Mouse (Mus musculus) kidney, embryonic 15.5 days (tissue): ENCODE data around the gene Cfap97d2. TPM values are rescaled to one million over a fixed set of nuclear protein-coding genes. Genes with fewer than 3 reads are reported as not detected.

ENCODE experiments used
- ATAC-seq: fragments of 200-750 bp; cut with Nextera tagmentation; replicated peaks from 2 replicates; pipeline ENCODE4 v1.8.0; 2017; ENCODE audit warnings: moderate TSS enrichment; ENCODE audit not compliant: low FRiP score
- H3K27ac ChIP-seq: fragments of 300-500 bp; sonication (generic); 2 replicates; pipeline ENCODE4 v1.5.1; 2015; ENCODE audit warnings: mild to moderate bottlenecking, inconsistent platforms
- H3K27me3 ChIP-seq: fragments of 300-500 bp; sonication (generic); 2 replicates; pipeline ENCODE4 v1.6.1; 2015; ENCODE audit warnings: inconsistent platforms
- H3K36me3 ChIP-seq: fragments of 300-500 bp; sonication (generic); 2 replicates; pipeline ENCODE4 v1.6.1; 2015; ENCODE audit warnings: inconsistent platforms
- H3K4me1 ChIP-seq: fragments of 300-500 bp; sonication (generic); 2 replicates; pipeline ENCODE4 v1.6.1; 2015; ENCODE audit warnings: inconsistent platforms
- H3K4me2 ChIP-seq: fragments of 300-500 bp; sonication (generic); 2 replicates; pipeline ENCODE4 v1.6.1; 2015; ENCODE audit warnings: moderate library complexity, mild to moderate bottlenecking, inconsistent platforms
- H3K4me3 ChIP-seq: fragments of 300-500 bp; sonication (generic); replicated peaks from 2 replicates; pipeline ENCODE4 v1.5.1; 2015; ENCODE audit warnings: mild to moderate bottlenecking, inconsistent platforms
- H3K9ac ChIP-seq: fragments of 300-500 bp; sonication (generic); 2 replicates; pipeline ENCODE4 v1.6.1; 2015; ENCODE audit warnings: mild to moderate bottlenecking, inconsistent platforms
- H3K9me3 ChIP-seq: fragments of 300-500 bp; sonication (generic); replicated peaks from 2 replicates; pipeline ENCODE4 v1.6.1; 2016; ENCODE audit warnings: inconsistent platforms
- WGBS: fragments of 180-500 bp; shearing (Covaris S2); methylation state at CpG from one replicate; pipeline ENCODE4 v1.1.7; 2015; ENCODE audit warnings: mixed read lengths; 5-methylcytosine and 5-hydroxymethylcytosine counted together
- polyA plus RNA-seq: library from polyadenylated mRNA; unstranded; fragments of >200 nt; fragmentation: Nextera tagmentation; extraction: Ambion mirVana; gene quantifications from 2 replicates; pipeline ENCODE4 v1.2.1, GENCODE M21; 2015

Cfap97d2 gene
- polyA plus RNA-seq, 1 experiment from 2014 or later = not detected

GRCm38 (mm10) chr8:13756982-13757804 lies 51.5 kb downstream of the Cfap97d2 start, which contains the start of gene Cdc16:
Cdc16 (plus strand) TSS chr8:13757676.
- H3K27ac ChIP-seq = peak within 1 kb of the TSS; percentile 93
- peak; percentile 96 for ATAC-seq
- peaks cover 18% of the 10 kb centered on the region for H3K36me3 ChIP-seq
- no peaks in the 10 kb centered on the region for H3K27me3 ChIP-seq
- 7% methylated on average over 40 of the region's 40 CpGs for WGBS
- no peaks in the 10 kb centered on the region for H3K9me3 ChIP-seq
- H3K4me3 ChIP-seq = peak within 1 kb of the TSS; percentile 99
- H3K4me1 ChIP-seq = peaks cover 19% of the 10 kb centered on the region
- peak within 1 kb of the TSS; percentile 82 for H3K4me2 ChIP-seq
- peak within 1 kb of the TSS; percentile 96 for H3K9ac ChIP-seq

- Histone ChIP-seq H3K4me3 (peak overlapping the region; percentile 99), H3K27me3 (no peaks in the 10 kb centered on the region), H3K4me2 (peak overlapping the region; percentile 82), H3K4me1 (peaks cover 19% of the 10 kb centered on the region), H3K9ac (peak overlapping the region; percentile 96), H3K9me3 (no peaks in the 10 kb centered on the region), H3K36me3 (peaks cover 27% of the 10 kb centered on the region), H3K27ac (peak overlapping the region; percentile 93)
- WGBS = 1% methylated on average over 38 of the region's 38 CpGs
- peak; percentile 78 for ATAC-seq
These were observed 52.4 kb downstream of the Cfap97d2 start for GRCm38 (mm10) chr8:13757805-13758727.

GRCm38 (mm10) chr8:13769206-13769605 lies 63.5 kb downstream of the Cfap97d2 start:
- Histone ChIP-seq H3K9ac (no peak overlapping the region), H3K36me3 (peaks cover 94% of the 10 kb centered on the region), H3K27me3 (no peaks in the 10 kb centered on the region), H3K4me2 (no peak overlapping the region), H3K4me3 (no peak overlapping the region), H3K27ac (no peak overlapping the region), H3K4me1 (no peaks in the 10 kb centered on the region), H3K9me3 (no peaks in the 10 kb centered on the region)
- 86% methylated on average over 11 of the region's 11 CpGs for WGBS
- ATAC-seq = no peak

GRCm38 (mm10) chr8:13780536-13780935 lies 74.8 kb downstream of the Cfap97d2 start:
- Histone ChIP-seq H3K9me3 (no peaks in the 10 kb centered on the region), H3K27ac (no peak overlapping the region), H3K4me3 (no peak overlapping the region), H3K9ac (no peak overlapping the region), H3K4me1 (peaks cover 11% of the 10 kb centered on the region), H3K27me3 (no peaks in the 10 kb centered on the region), H3K36me3 (peaks cover 67% of the 10 kb centered on the region), H3K4me2 (no peak overlapping the region)
- WGBS = 82% methylated on average over 3 of the region's 3 CpGs
- no peak for ATAC-seq

- H3K4me2 ChIP-seq = peak within 1 kb of the TSS; percentile 89
- peaks cover 21% of the 10 kb centered on the region for H3K4me1 ChIP-seq
- H3K9me3 ChIP-seq = no peaks in the 10 kb centered on the region
- ATAC-seq = peak; percentile 96
- H3K9ac ChIP-seq = peak within 1 kb of the TSS; percentile 89
- H3K27me3 ChIP-seq = no peaks in the 10 kb centered on the region
- WGBS = under 1% methylated on average over 47 of the region's 47 CpGs
- peak within 1 kb of the TSS; percentile 98 for H3K27ac ChIP-seq
- peaks cover 44% of the 10 kb centered on the region for H3K36me3 ChIP-seq
- peak within 1 kb of the TSS; percentile 87 for H3K4me3 ChIP-seq
These were observed 79.6 kb downstream of the Cfap97d2 start, which contains the start of gene Upf3a for GRCm38 (mm10) chr8:13785250-13785763. Upf3a (plus strand) TSS chr8:13785615.

- under 1% methylated on average over 47 of the region's 47 CpGs for WGBS
These were observed 80.1 kb downstream of the Cfap97d2 start for GRCm38 (mm10) chr8:13785764-13786299.

GRCm38 (mm10) chr8:13789606-13790005 lies 83.9 kb downstream of the Cfap97d2 start:
- Histone ChIP-seq H3K27ac (no peak overlapping the region), H3K9ac (no peak overlapping the region), H3K4me3 (no peak overlapping the region), H3K4me1 (peaks cover 15% of the 10 kb centered on the region), H3K9me3 (no peaks in the 10 kb centered on the region), H3K4me2 (no peak overlapping the region), H3K36me3 (peaks cover 49% of the 10 kb centered on the region), H3K27me3 (no peaks in the 10 kb centered on the region)
- no peak for ATAC-seq
- WGBS = 93% methylated on average over 8 of the region's 8 CpGs

More at GRCm38 (mm10) chr8:13785764-13786299, 80.1 kb downstream of the Cfap97d2 start:
- peaks cover 40% of the 10 kb centered on the region for H3K36me3 ChIP-seq
- H3K27ac ChIP-seq = peak overlapping the region; percentile 98
- peak overlapping the region; percentile 87 for H3K4me3 ChIP-seq
- H3K9me3 ChIP-seq = no peaks in the 10 kb centered on the region
- no peaks in the 10 kb centered on the region for H3K27me3 ChIP-seq
- ATAC-seq = peak; percentile 96
- peaks cover 21% of the 10 kb centered on the region for H3K4me1 ChIP-seq
- H3K9ac ChIP-seq = peak overlapping the region; percentile 89
- H3K4me2 ChIP-seq = peak overlapping the region; percentile 89

Other genes starting within 250 kb of the Cfap97d2 start
- gene Gas6, start 211.4 kb upstream of the Cfap97d2 start, polyA plus RNA-seq = 52.2 and 55.3 TPM in 2 replicates
- gene 1700029H14Rik, start 143.4 kb upstream of the Cfap97d2 start, polyA plus RNA-seq = not detected in 2 replicates
- gene Rasa3, start 28.3 kb upstream of the Cfap97d2 start, polyA plus RNA-seq = 23.2 and 23.5 TPM in 2 replicates
- gene Cdc16, start 51.8 kb downstream of the Cfap97d2 start, polyA plus RNA-seq = 178 and 184 TPM in 2 replicates
- gene Upf3a, start 79.7 kb downstream of the Cfap97d2 start, polyA plus RNA-seq = 42.3 and 44.8 TPM in 2 replicates
- gene AF366264, start 132.5 kb downstream of the Cfap97d2 start, polyA plus RNA-seq = not detected in 2 replicates
- gene Champ1, start 163.8 kb downstream of the Cfap97d2 start, polyA plus RNA-seq = 34.4 and 37.6 TPM in 2 replicates
- gene Coprs, start 184.4 kb downstream of the Cfap97d2 start, polyA plus RNA-seq = 48.8 and 51.8 TPM in 2 replicates